Mouse (Mus musculus): ENCODE measurements around the gene Abcb10.

DNA sequence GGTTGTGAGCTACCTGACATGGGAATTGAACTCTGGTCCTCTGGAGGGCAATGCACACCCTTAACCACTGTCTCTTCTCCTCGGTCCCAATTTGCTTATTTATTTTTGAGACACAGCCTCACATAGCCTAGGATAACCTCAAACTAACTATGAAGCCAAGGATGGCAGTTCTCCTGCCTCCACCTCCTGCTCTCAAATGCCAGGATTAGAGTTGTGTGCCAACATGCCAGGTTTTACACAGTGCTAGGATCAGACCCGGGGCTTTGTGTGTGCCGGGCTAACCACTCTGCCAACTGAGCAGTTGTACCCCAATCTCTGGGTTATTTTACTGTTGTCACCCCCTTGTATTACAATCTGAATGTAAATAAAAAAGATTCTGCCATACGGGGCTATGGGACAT is 5.4 kb downstream of the Abcb10 start:
- no peak for TF ChIP-seq CHD2 (IDR thresholded peaks at IDR 0.05; ENCODE audit: low read depth, low read length)
- TF ChIP-seq MAFK (IDR thresholded peaks at IDR 0.05; ENCODE audit: insufficient read depth, low read depth, low read length) = no peak
- no peak for TF ChIP-seq ZC3H11A (IDR thresholded peaks at IDR 0.05; ENCODE audit: borderline replicate concordance, low read depth, low read length)

Measured in ES-E14 (cell line).